Mouse (Mus musculus) liver, adult (tissue): ENCODE results near the gene Paxip1.

ENCODE experiments used
- GATA4 ChIP-seq: IDR thresholded peaks from 2 replicates; pipeline ENCODE4 v1.6.1; 2014; ENCODE audit warnings: mild to moderate bottlenecking, low read length; ENCODE audit not compliant: insufficient replicate concordance

Gene Paxip1

DNA sequence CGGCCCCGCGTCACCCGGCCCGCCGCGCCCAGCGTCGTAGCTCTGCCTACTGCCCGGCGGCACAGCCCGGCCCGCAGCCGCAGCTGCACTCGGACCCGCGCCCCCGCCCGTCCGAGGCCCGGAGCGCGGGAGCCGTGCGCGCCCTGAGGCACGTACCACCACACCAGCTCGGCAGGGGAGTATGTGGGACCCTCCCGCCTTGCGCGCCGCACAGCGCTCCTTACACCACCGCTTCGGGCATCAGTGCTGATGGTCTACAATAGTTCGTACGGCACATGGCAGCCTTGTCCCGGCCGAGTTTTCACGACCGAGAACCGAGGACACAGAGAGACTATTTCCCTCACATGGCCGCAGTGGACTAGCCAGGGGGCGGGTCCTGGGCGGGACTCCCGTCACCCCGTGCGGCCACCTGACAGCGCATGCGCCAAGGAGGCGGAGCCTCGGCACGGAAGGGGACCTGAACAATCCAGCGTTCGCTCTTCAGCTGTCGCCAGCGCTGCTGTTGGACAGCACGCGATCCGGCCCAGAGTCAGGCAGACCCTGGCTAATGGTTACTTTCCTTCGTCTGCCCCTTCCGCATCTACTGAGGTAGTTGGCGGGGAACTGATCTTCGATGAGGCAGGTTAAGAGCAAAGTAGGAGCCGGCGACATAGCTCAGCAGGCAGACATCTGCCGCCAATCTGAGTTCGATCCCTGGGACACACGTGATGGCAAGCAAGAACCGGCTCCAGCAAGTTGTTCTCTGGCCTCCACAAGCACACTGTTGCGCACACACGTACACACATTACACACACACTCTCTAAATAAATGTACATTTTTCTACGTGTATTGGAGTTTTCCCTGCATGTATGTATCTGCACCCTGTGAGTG is at the start of gene Paxip1:
Paxip1 (minus strand) TSS at position 389 of the 870 bp plus-strand sequence.
- peak; percentile 43; the same call in 1 of the 2 replicates for TF ChIP-seq GATA4

DNA sequence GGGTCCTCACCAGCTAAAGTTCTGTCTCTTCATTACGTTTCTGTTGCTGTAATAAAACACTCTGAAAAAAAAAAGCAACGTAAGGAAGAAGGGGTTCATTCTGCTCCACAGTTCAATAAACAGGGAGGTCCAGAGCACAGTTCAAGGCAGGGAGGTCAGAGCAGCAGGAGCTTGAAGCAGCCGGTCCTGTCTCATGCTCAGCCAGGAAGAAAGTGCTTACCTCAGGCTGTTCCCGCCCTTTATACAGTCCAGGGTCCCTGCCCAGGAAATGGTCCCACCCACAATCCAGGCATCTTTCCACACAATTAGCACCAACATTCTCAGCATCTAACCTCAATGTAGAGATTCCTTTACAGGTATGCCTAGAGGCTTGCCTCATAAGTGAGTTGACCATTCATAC is 46.6 kb upstream of the Paxip1 start:
- no peak for TF ChIP-seq GATA4

GRCm38 (mm10) chr5:27835096-27835495 is 43.6 kb upstream of the Paxip1 start:
- TF ChIP-seq GATA4, result no peak

GRCm38 (mm10) chr5:27827971-27828370 is 36.5 kb upstream of the Paxip1 start:
- no peak for TF ChIP-seq GATA4

- TF ChIP-seq GATA4, result no peak
Observed at GRCm38 (mm10) chr5:27821161-27821560, 29.7 kb upstream of the Paxip1 start.

GRCm38 (mm10) chr5:27818840-27819672 is 27.6 kb upstream of the Paxip1 start:
- TF ChIP-seq GATA4, result no peak

- no peak for TF ChIP-seq GATA4
Observed at GRCm38 (mm10) chr5:27814282-27814681, 22.8 kb upstream of the Paxip1 start.

DNA sequence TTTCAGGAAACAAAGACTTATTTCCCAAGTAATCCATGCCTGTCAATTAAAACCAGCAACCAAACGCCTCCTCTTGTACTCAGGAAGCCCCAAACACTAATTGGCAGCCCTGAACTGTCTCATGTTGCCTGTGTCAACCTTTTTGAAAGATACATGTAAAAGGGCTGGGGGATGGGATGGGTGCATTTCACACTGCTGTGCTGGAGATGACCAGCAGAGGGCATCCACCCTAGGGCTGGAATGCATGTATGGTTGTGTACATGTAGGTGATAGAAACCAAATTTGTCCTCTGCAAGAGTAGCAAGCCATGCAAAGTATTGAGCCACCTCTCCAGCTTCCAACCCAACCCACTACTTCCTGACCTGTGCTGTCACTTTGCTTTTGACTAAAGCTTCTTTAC is 2.4 kb upstream of the Paxip1 start:
- no peak for TF ChIP-seq GATA4

DNA sequence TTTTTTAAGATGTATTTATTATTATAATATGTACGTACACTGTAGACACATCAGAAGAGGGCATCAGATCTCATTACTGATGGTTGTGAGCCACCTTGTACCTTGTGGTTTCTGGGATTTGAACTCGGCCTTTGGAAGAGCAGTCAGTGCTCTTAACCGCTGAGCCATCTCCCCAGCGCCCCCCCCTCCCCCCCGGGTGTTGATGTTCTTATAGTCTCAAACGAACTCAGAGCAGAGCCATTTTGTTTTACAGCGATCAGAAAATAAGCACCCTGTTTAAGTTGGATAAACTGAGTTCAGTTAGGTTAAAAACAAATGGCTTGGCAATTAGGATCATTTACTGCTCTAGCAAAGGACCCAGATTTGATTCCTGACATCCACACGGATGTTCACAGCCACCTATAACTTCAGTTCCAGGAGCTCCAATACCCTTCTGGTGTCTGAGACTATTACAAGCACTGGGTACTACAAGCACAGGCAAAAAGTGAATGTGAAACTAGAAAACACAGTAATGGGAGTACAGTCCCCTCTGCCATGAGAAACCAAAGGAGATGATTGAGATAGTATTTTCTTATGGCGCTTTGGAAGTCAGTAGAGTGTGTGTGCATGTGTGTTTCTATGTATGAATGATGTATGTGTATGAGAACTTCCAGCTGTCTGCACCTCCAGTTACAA is 1.2 kb upstream of the Paxip1 start:
- no peak for TF ChIP-seq GATA4

DNA sequence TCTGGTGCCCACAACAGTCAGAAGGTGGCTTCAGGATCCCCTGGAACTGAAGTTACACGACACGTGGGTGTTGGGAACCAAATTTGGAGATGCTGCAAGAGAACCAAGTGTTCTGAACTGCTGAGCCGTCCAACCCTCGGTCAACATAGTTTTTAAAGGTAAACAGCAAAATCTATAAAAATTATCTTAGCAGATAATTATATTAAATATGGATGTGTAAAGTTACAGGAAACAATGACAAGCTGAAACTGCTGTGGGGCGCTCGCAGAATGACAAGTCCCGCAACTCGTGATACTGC is 631 bp upstream of the Paxip1 start:
- no peak for TF ChIP-seq GATA4

- no peak for TF ChIP-seq GATA4
Observed at GRCm38 (mm10) chr5:27790910-27791288, 592 bp downstream of the Paxip1 start.

GRCm38 (mm10) chr5:27790086-27790909 is 1.2 kb downstream of the Paxip1 start:
- no peak for TF ChIP-seq GATA4

DNA sequence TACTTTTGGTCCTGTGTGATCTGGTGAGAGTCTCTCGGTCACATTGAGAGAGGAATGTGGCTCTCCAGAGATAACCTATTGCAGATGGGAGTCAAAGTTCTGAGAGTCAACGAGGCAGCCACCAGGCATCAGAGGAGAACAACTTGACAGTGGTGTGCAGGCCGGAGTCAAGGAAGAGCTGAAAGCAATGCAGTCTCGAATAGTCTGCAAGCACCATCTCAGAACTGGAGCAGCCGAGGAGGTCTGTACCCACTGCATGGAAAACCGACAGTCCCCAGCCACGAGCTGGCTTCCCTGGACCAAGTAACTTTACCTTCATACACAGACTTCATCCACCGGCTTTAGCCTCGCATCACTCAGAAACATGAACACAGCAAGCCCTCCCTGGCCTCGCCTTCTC is 1.9 kb downstream of the Paxip1 start:
- no peak for TF ChIP-seq GATA4

DNA sequence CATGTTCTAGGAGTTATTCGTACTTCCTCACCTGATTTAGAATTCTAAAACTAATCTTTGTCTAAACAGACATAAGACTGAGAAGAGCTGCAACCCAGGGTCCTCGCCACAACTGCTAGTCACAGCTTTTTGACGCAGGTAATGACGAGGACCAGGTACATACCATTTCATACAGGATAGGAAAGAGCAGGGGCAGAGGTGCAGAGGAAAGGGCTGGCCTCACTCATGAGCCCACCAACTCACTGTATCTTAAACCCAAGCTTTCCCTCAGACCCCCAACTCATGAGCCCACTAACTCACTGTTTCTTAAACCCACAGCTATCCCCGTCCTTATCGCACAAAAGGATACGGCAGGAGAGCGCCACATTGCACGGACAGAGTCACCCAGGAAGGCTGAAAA is 8.1 kb downstream of the Paxip1 start:
- TF ChIP-seq GATA4, result no peak

DNA sequence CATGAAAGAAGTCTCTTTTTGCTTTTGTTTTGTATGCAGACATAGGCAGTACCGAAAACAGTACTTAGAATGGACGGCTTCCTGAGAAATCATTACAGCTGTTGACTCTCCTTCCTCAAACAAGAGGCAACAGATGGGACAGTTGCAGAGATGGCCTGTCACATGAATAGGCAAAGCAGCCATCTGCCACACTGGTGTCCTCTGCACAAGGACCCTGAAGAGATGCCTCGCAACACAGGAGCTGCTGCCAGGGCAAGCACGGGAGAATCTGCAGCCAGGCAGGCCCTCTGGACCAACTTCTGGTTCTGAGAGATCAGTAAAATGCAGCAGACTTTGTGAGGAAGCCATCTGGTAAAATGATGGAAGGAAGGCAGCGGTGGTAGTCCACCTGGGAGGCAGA is 23.5 kb downstream of the Paxip1 start:
- TF ChIP-seq GATA4, result no peak
